Mouse (Mus musculus) megakaryocyte, embryonic 14.5 days (primary cell): ENCODE results near the gene Fbxo5.

Experiments used
- FLI1 ChIP-seq: IDR thresholded peaks from 2 replicates; pipeline ENCODE4 v1.6.1; 2012; ENCODE audit warnings: low read length, inconsistent platforms, mixed read lengths
- GATA1 ChIP-seq: IDR thresholded peaks from 3 replicates; pipeline ENCODE4 v1.6.1; 2012; ENCODE audit warnings: mixed read lengths, low read length, inconsistent platforms, borderline replicate concordance

- no peak for TF ChIP-seq GATA1
- no peak for TF ChIP-seq FLI1
Observed at GRCm38 (mm10) chr10:5823740-5824491, 18.5 kb upstream of the Fbxo5 start, which contains the start of gene Mtrf1l.
